Mouse (Mus musculus) stomach, postnatal 0 days (tissue): ENCODE data around the gene Irx2. TPM values are rescaled to one million over a fixed set of nuclear protein-coding genes. Genes with fewer than 3 reads are reported as not detected.

Experiments
- ATAC-seq: fragments of 200-750 bp; cut with Nextera tagmentation; 2 replicates; pipeline ENCODE4 v1.8.0; 2017; ENCODE audit not compliant: low FRiP score, low TSS enrichment
- DNase-seq: peaks from one replicate; pipeline ENCODE4 v3.0.0-alpha.2; 2016; ENCODE audit warnings: low spot score
- H3K27ac ChIP-seq: fragments of 300-500 bp; sonication (generic); replicated peaks from 2 replicates; pipeline ENCODE4 v1.5.1; 2014; ENCODE audit warnings: mild to moderate bottlenecking, control low read depth
- H3K27me3 ChIP-seq: fragments of 300-500 bp; sonication (generic); 2 replicates; pipeline ENCODE4 v1.6.1; 2014; ENCODE audit warnings: low read length; ENCODE audit not compliant: control insufficient read depth, insufficient read depth
- H3K36me3 ChIP-seq: fragments of 300-500 bp; sonication (generic); 2 replicates; pipeline ENCODE4 v1.6.1; 2014; ENCODE audit warnings: low read length, mixed read lengths; ENCODE audit not compliant: control insufficient read depth, insufficient read depth
- H3K4me1 ChIP-seq: fragments of 300-500 bp; sonication (generic); replicated peaks from 2 replicates; pipeline ENCODE4 v1.6.1; 2014; ENCODE audit warnings: antibody characterized with exemption; ENCODE audit not compliant: control insufficient read depth, insufficient read depth
- H3K4me2 ChIP-seq: fragments of 300-500 bp; sonication (generic); replicated peaks from 2 replicates; pipeline ENCODE4 v1.6.1; 2014; ENCODE audit warnings: low read depth, mild to moderate bottlenecking, control low read depth, moderate library complexity
- H3K4me3 ChIP-seq: fragments of 300-500 bp; sonication (generic); 2 replicates; pipeline ENCODE4 v1.5.1; 2014; ENCODE audit warnings: low read depth, low read length, control low read depth
- H3K9ac ChIP-seq: fragments of 300-500 bp; sonication (generic); 2 replicates; pipeline ENCODE4 v1.6.1; 2014; ENCODE audit warnings: mild to moderate bottlenecking, low read length, control low read depth, mixed read lengths
- H3K9me3 ChIP-seq: fragments of 300-500 bp; sonication (generic); 2 replicates; pipeline ENCODE4 v1.6.1; 2016; ENCODE audit warnings: low read length; ENCODE audit not compliant: control insufficient read depth
- CTCF ChIP-seq: IDR thresholded peaks from 2 replicates; pipeline ENCODE4 v1.5.1; 2016; ENCODE audit warnings: antibody characterized with exemption, low read depth, mild to moderate bottlenecking, moderate library complexity
- EP300 ChIP-seq: optimal IDR thresholded peaks from 2 replicates; pipeline ENCODE3; 2016; ENCODE audit warnings: antibody characterized with exemption
- WGBS: fragments of 180-500 bp; shearing (Covaris S2); extraction: QIAGEN DNeasy Blood & Tissue Kit; methylation state at CpG from one replicate; pipeline ENCODE4 v1.1.7; 2014; 5-methylcytosine and 5-hydroxymethylcytosine counted together
- polyA plus RNA-seq: library from polyadenylated mRNA; unstranded; fragments of >200 nt; fragmentation: Nextera tagmentation; extraction: Ambion mirVana; gene quantifications from 2 replicates; pipeline ENCODE4 v1.2.1, GENCODE M21; 2015

Irx2 gene
- polyA plus RNA-seq, 1 experiment from 2014 or later = 12.5 TPM

DNA sequence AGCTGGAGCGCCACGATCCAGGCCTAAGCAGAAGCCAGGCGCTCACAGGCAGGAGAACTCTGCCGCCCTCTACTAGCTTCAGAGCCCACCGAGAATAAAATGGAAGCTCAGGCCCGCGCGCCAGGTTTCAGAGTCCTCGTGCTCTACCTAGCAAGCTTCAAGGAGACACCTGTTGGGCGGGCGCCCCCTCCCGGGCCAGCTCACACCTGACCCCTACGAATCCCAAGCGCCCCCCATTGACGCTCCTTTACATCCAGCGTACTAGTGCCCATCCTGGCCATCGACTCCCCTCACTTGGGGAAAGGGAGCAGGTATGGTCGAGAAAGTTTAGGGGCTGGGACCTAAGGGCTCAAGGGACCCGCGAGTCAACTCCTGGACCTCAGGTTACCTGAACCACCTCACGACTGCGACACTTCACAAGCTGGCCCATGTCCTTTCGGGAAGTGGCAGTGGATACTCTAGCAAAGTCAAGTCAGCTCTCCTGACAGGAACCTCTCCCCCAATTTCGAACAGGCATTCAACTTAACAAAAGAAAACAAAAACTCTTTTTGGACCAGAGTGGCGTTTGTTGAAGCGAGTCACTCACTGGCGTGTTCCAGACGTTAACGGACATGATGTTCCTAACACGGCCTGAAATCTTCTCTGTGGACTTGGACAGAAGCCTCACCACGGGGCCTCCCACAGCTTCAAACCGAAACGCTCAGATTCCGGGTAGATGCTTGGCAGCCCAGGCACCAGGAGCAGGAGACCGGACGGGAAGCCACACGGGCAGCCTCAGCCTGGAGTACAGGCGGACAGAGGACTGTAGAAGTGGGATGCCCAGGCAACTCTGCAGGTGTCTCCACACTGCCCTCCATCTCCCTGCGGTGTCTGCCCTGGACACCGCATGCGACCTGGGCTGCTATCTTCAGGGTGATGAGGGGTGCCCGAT is 964 bp upstream of the Irx2 start:
- H3K36me3 ChIP-seq = no peaks in the 10 kb centered on the region
- 2% methylated on average over 42 of the region's 42 CpGs for WGBS
- DNase-seq (peak; percentile 60), ATAC-seq (no peak)
- peak overlapping the region; percentile 71 for H3K4me2 ChIP-seq
- H3K9ac ChIP-seq = peak overlapping the region; percentile 54
- no peaks in the 10 kb centered on the region for H3K4me1 ChIP-seq
- peaks cover 21% of the 10 kb centered on the region; the same call in 1 of the 2 replicates for H3K27me3 ChIP-seq
- peak overlapping the region; percentile 50 for H3K27ac ChIP-seq
- peak overlapping the region; percentile 53 for H3K4me3 ChIP-seq
- TF ChIP-seq EP300 (no peak), CTCF (peak; percentile 61)
- no peaks in the 10 kb centered on the region for H3K9me3 ChIP-seq

DNA sequence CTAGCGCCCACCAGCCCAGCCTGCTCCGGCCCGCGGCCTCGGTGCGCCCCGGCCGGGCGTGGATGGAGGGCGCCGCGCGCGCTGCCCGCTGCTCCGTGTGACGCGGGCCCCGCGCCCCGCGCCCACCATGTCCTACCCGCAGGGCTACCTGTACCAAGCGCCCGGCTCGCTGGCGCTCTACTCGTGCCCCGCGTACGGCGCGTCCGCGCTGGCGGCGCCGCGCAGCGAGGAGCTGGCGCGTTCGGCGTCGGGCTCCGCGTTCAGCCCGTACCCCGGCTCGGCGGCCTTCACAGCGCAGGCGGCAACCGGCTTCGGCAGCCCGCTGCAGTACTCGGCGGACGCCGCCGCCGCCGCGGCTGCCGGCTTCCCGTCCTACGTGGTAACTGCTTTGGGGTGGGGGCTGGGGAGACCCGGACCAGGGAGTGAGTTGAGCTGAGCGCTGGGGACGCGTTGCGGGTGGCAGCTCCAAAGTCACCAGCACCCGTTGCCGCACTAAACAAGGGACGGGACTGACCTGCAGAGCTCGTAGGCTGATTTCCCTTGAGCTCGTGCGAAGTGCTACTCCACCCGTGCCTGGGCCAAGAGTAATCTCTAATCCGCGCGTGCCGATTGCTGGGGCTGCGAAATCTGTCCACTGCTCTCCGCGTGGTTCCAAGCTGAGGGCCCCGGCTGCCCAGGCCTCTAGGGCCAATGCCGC is 463 bp downstream of the Irx2 start:
- TF ChIP-seq EP300 (no peak), CTCF (no peak)
- WGBS = under 1% methylated on average over 73 of the region's 88 CpGs
- Histone ChIP-seq H3K9ac (peak overlapping the region; percentile 65), H3K4me3 (peak overlapping the region; percentile 53), H3K4me2 (peak overlapping the region; percentile 71), H3K27me3 (peaks cover 19% of the 10 kb centered on the region; the same call in 1 of the 2 replicates), H3K9me3 (no peaks in the 10 kb centered on the region), H3K36me3 (no peaks in the 10 kb centered on the region), H3K27ac (peak overlapping the region; percentile 63), H3K4me1 (no peaks in the 10 kb centered on the region)
- DNase-seq (peak; percentile 38), ATAC-seq (peak; percentile 53)

DNA sequence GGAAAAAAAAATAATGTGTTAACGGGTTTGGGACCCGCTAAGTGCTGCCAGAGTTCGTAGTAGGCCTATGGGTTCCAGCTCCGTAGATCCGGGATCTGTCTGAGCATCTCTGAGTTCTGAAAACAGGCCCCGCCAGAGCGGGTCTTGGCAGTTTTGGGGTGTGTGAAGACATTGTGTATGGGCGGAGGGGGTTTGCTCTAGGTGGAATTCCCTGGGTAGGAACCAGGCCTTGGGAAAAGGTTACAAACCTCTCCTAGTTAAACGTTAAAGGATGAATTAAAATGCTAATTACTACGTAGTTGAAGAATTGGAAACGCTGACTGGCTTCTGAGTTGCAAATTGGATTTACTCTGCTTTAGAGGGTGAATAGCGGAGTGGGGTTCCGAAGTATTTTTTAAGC is 1.2 kb downstream of the Irx2 start:
- DNase-seq = no peak
- TF ChIP-seq CTCF (no peak), EP300 (no peak)
- Histone ChIP-seq H3K36me3 (no peaks in the 10 kb centered on the region), H3K9me3 (no peaks in the 10 kb centered on the region), H3K27ac (no peak overlapping the region), H3K9ac (0 out of 2 replicates have a peak overlapping the region, but pooled peaks have one; percentile 65), H3K4me2 (peak overlapping the region; percentile 31), H3K4me3 (peak overlapping the region; percentile 53), H3K27me3 (peaks cover 22% of the 10 kb centered on the region; the same call in 1 of the 2 replicates), H3K4me1 (no peaks in the 10 kb centered on the region)
- WGBS = 6% methylated on average over 13 of the region's 13 CpGs
- ATAC-seq = no peak

DNA sequence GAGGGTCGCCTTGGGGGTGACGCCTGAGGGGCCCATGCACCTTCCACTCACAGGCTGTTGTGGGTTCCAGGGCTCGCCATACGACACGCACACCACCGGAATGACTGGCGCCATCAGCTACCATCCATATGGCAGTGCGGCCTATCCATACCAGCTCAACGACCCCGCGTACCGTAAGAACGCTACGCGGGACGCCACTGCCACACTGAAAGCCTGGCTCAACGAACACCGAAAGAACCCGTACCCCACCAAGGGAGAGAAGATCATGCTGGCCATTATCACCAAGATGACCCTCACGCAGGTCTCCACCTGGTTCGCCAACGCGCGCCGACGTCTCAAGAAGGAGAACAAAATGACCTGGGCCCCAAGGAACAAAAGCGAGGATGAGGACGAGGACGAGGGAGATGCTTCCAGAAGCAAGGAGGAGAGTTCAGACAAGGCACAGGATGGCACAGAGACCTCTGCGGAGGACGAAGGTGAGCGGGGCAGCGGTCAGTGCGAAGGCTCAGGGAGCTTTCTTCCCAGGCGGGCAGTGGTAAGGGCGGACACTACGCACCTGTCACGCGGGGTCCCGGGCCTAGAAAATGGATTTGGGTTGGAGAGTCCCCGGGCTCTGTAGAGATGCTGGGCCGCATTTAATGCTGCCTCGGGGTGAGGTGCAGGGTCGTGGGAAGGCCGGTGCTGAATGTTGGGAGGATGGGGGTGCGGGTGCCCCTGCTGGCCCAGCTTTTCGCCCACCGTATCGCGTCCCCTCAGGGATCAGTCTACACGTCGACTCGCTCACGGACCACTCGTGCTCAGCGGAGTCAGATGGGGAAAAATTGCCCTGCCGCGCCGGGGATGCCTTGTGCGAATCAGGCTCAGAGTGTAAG is 2.1 kb downstream of the Irx2 start:
- H3K27me3 ChIP-seq = peaks cover 22% of the 10 kb centered on the region; the same call in 1 of the 2 replicates
- H3K4me3 ChIP-seq = peak overlapping the region; percentile 53
- peak overlapping the region; percentile 53 for H3K9ac ChIP-seq
- no peaks in the 10 kb centered on the region for H3K36me3 ChIP-seq
- no peaks in the 10 kb centered on the region for H3K4me1 ChIP-seq
- no peak overlapping the region for H3K27ac ChIP-seq
- no peaks in the 10 kb centered on the region for H3K9me3 ChIP-seq
- DNase-seq = no peak
- TF ChIP-seq EP300 (no peak), CTCF (no peak)
- WGBS = 5% methylated on average over 59 of the region's 60 CpGs
- no peak for ATAC-seq
- peak overlapping the region; percentile 44 for H3K4me2 ChIP-seq

DNA sequence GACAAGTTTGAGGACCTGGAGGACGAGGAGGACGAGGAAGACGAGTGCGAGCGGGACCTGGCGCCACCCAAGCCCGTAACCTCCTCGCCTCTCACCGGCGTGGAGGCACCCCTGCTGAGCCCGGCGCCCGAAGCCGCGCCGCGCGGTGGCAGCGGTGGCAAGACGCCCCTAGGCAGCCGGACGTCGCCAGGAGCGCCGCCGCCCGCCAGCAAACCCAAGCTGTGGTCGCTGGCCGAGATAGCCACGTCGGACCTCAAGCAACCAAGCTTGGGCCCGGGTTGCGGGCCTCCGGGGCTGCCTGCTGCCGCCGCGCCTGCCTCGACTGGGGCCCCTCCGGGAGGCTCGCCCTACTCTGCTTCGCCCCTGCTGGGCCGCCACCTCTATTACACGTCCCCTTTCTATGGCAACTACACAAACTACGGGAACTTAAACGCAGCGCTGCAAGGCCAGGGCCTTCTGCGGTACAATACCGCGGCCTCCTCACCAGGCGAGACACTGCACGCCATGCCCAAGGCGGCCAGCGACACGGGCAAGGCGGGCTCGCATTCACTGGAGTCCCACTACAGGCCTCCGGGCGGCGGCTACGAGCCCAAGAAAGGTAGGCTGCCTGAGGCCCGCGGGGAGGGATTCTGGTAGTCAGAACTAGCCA is 2.9 kb downstream of the Irx2 start:
- Histone ChIP-seq H3K36me3 (no peaks in the 10 kb centered on the region), H3K9me3 (no peaks in the 10 kb centered on the region), H3K27me3 (peaks cover 22% of the 10 kb centered on the region; the same call in 1 of the 2 replicates), H3K4me3 (peak overlapping the region; percentile 53), H3K9ac (peak overlapping the region; percentile 53), H3K4me2 (peak overlapping the region; percentile 44), H3K27ac (no peak overlapping the region), H3K4me1 (no peaks in the 10 kb centered on the region)
- DNase-seq = peak; percentile 41
- peak; percentile 13; the same call in 1 of the 2 replicates for ATAC-seq
- no peak for TF ChIP-seq EP300
- no peak for TF ChIP-seq CTCF
- 2% methylated on average over 58 of the region's 62 CpGs for WGBS
